Mouse (Mus musculus) right cerebral cortex, adult 2 months (tissue): Measurements from ENCODE around the gene Gnaq.
"Not testable (repeated sequence)": the region's sequence is repeated elsewhere in the genome, so short reads cannot be mapped to it uniquely, and the experiment has no call there.

Experiments used
- DNase-seq, 2 experiments: peaks; one replicate each; pipeline ENCODE4 v3.0.0; 2021 to 2022; ENCODE audit warnings: low spot score in 2 of 2

The Gnaq gene

GRCm38 (mm10) chr19:16147446-16147845 lies 14.8 kb downstream of the Gnaq start:
- DNase-seq: no peak

- DNase-seq: no peak
These were observed 16.5 kb downstream of the Gnaq start for GRCm38 (mm10) chr19:16149094-16149493.

- DNase-seq: no peak
These were observed 17.7 kb downstream of the Gnaq start for GRCm38 (mm10) chr19:16150328-16150727.

- no peak for DNase-seq
These were observed 21.2 kb downstream of the Gnaq start for GRCm38 (mm10) chr19:16153851-16154250.

- no peak for DNase-seq
These were observed 21.8 kb downstream of the Gnaq start for GRCm38 (mm10) chr19:16154480-16154879.

- no peak for DNase-seq
These were observed 24.5 kb downstream of the Gnaq start for GRCm38 (mm10) chr19:16157120-16157519.

- DNase-seq: no peak
These were observed 28.1 kb downstream of the Gnaq start for GRCm38 (mm10) chr19:16160759-16161158.

- no peak for DNase-seq
These were observed 28.6 kb downstream of the Gnaq start for GRCm38 (mm10) chr19:16161222-16161621.

GRCm38 (mm10) chr19:16164396-16164795 lies 31.8 kb downstream of the Gnaq start:
- DNase-seq: not testable (repeated sequence)

- peak in 1 of 2 experiments; percentile 36 for DNase-seq
These were observed 34.6 kb downstream of the Gnaq start for GRCm38 (mm10) chr19:16167185-16167584.

GRCm38 (mm10) chr19:16168192-16168591 lies 35.6 kb downstream of the Gnaq start:
- no peak for DNase-seq

GRCm38 (mm10) chr19:16168653-16169198 lies 36.1 kb downstream of the Gnaq start:
- DNase-seq: no peak

GRCm38 (mm10) chr19:16170724-16171123 lies 38.1 kb downstream of the Gnaq start:
- no peak for DNase-seq

- DNase-seq: no peak
These were observed 41.1 kb downstream of the Gnaq start for GRCm38 (mm10) chr19:16173721-16174120.

- DNase-seq: no peak
These were observed 43.8 kb downstream of the Gnaq start for GRCm38 (mm10) chr19:16176426-16176825.

- DNase-seq: no peak
These were observed 44.6 kb downstream of the Gnaq start for GRCm38 (mm10) chr19:16177139-16177727.

- no peak for DNase-seq
These were observed 48.6 kb downstream of the Gnaq start for GRCm38 (mm10) chr19:16181258-16181657.

GRCm38 (mm10) chr19:16181852-16182475 lies 49.3 kb downstream of the Gnaq start:
- DNase-seq: no peak

- no peak for DNase-seq
These were observed 51.1 kb downstream of the Gnaq start for GRCm38 (mm10) chr19:16183592-16184365.

GRCm38 (mm10) chr19:16186984-16187383 lies 54.4 kb downstream of the Gnaq start:
- no peak for DNase-seq

- DNase-seq: no peak
These were observed 55.3 kb downstream of the Gnaq start for GRCm38 (mm10) chr19:16187952-16188351.

GRCm38 (mm10) chr19:16189066-16189765 lies 56.6 kb downstream of the Gnaq start:
- DNase-seq: no peak
